Mouse (Mus musculus) CH12.LX (cell line): Measurements from ENCODE around the gene Os9. TPM values are rescaled to one million over a fixed set of nuclear protein-coding genes. Genes with fewer than 3 reads are reported as not detected.

ENCODE experiments used
- DNase-seq: peaks from one replicate; pipeline ENCODE4 v3.0.0-alpha.2; 2013; ENCODE audit errors: extremely low read depth
- H3K27ac ChIP-seq: 2 replicates; pipeline ENCODE4 v1.5.1; 2012; ENCODE audit warnings: low read depth, mild to moderate bottlenecking, control low read depth, moderate library complexity; ENCODE audit not compliant: insufficient read depth
- H3K27me3 ChIP-seq: replicated peaks from 2 replicates; pipeline ENCODE3; 2012; ENCODE audit warnings: inconsistent platforms
- H3K36me3 ChIP-seq, 2 experiments: replicated peaks in 1 of 2; 2 replicates each; pipeline versions ENCODE3 to v1.6.1; 2012; ENCODE audit warnings: inconsistent platforms in 1 of 2, low read length in 1 of 2, mild to moderate bottlenecking in 1 of 2, mixed read lengths in 1 of 2, moderate library complexity in 1 of 2; ENCODE audit not compliant: control insufficient read depth in 1 of 2, insufficient read depth in 1 of 2
- H3K4me1 ChIP-seq, 2 experiments: 2 replicates each; pipeline ENCODE4 v1.6.1; 2012; ENCODE audit warnings: inconsistent platforms in 1 of 2, moderate library complexity in 1 of 2; ENCODE audit not compliant: insufficient read depth in 2 of 2, control insufficient read depth in 1 of 2
- H3K4me2 ChIP-seq: 2 replicates; pipeline ENCODE4 v1.6.1; 2012; ENCODE audit warnings: low read depth, mild to moderate bottlenecking, control low read depth; ENCODE audit not compliant: poor library complexity, insufficient read depth, severe bottlenecking
- H3K4me3 ChIP-seq, 3 experiments: fragments of 150-350 bp in 1 of 3; sonication (generic) in 1 of 3; replicated peaks in 1 of 3; 2 replicates each; pipeline versions ENCODE3 to v1.5.1; 2011 to 2012; ENCODE audit warnings: low read depth in 2 of 3, low read length in 2 of 3, mild to moderate bottlenecking in 2 of 3, moderate library complexity in 2 of 3, control low read depth in 1 of 3, improper control_type of control experiment in 1 of 3, inconsistent platforms in 1 of 3, mixed read lengths in 1 of 3; ENCODE audit not compliant: poor library complexity in 1 of 3
- H3K79me2 ChIP-seq: replicated peaks from 2 replicates; pipeline ENCODE4 v1.6.1; 2012; ENCODE audit warnings: mild to moderate bottlenecking, moderate library complexity; ENCODE audit not compliant: control insufficient read depth, poor library complexity, insufficient read depth, severe bottlenecking; ENCODE audit errors: extremely low read depth
- H3K9ac ChIP-seq: 2 replicates; pipeline ENCODE4 v1.6.1; 2012; ENCODE audit warnings: low read depth, mild to moderate bottlenecking, control low read depth, moderate library complexity; ENCODE audit not compliant: insufficient read depth
- H3K9me3 ChIP-seq: replicated peaks from 2 replicates; pipeline ENCODE3; 2012; ENCODE audit warnings: low read length, inconsistent platforms, mixed read lengths
- BHLHE40 ChIP-seq: IDR thresholded peaks from 2 replicates; pipeline ENCODE4 v1.6.1; 2011; ENCODE audit warnings: mild to moderate bottlenecking, low read depth, low read length, improper control_type of control experiment
- CTCF ChIP-seq, 2 experiments: IDR thresholded peaks in 1 of 2; conservative IDR thresholded peaks in 1 of 2; 2 replicates each; pipeline ENCODE4 v1.5.1; 2011 to 2012; ENCODE audit warnings: low read depth in 2 of 2, low read length in 2 of 2, improper control_type of control experiment in 1 of 2, inconsistent platforms in 1 of 2, mild to moderate bottlenecking in 1 of 2, moderate library complexity in 1 of 2
- ELF1 ChIP-seq: IDR thresholded peaks from 2 replicates; pipeline ENCODE4 v1.6.1; 2014; ENCODE audit warnings: low read depth, mild to moderate bottlenecking, inconsistent platforms, low read length, improper control_type of control experiment
- EP300 ChIP-seq: IDR thresholded peaks from 2 replicates; pipeline ENCODE4 v1.6.1; 2011; ENCODE audit warnings: low read length, improper control_type of control experiment
- ETS1 ChIP-seq: conservative IDR thresholded peaks from 2 replicates; pipeline ENCODE4 v1.6.1; 2012; ENCODE audit warnings: low read depth, mild to moderate bottlenecking, inconsistent platforms, low read length, improper control_type of control experiment, moderate library complexity
- HCFC1 ChIP-seq: IDR thresholded peaks from 2 replicates; pipeline ENCODE4 v1.6.1; 2012; ENCODE audit warnings: low read depth, mild to moderate bottlenecking, inconsistent platforms, low read length, improper control_type of control experiment
- IRF4 ChIP-seq: IDR thresholded peaks from 2 replicates; pipeline ENCODE4 v1.6.1; 2014; ENCODE audit warnings: low read depth, mild to moderate bottlenecking, inconsistent platforms, low read length, improper control_type of control experiment
- JUND ChIP-seq: conservative IDR thresholded peaks from 2 replicates; pipeline ENCODE4 v1.6.1; 2011; ENCODE audit warnings: low read depth, low read length, improper control_type of control experiment
- MAFK ChIP-seq: IDR thresholded peaks from 2 replicates; pipeline ENCODE4 v1.6.1; 2011; ENCODE audit warnings: low read length, improper control_type of control experiment; ENCODE audit not compliant: insufficient replicate concordance
- MAX ChIP-seq: IDR thresholded peaks from 2 replicates; pipeline ENCODE4 v1.6.1; 2011; ENCODE audit warnings: low read length, improper control_type of control experiment
- MAZ ChIP-seq: IDR thresholded peaks from 2 replicates; pipeline ENCODE4 v1.6.1; 2012; ENCODE audit warnings: low read depth, mild to moderate bottlenecking, inconsistent platforms, low read length, improper control_type of control experiment, moderate library complexity
- MEF2A ChIP-seq: IDR thresholded peaks from 2 replicates; pipeline ENCODE4 v1.6.1; 2014; ENCODE audit warnings: low read depth, mild to moderate bottlenecking, inconsistent platforms, low read length, improper control_type of control experiment, borderline replicate concordance
- MXI1 ChIP-seq: IDR thresholded peaks from 2 replicates; pipeline ENCODE4 v1.6.1; 2011; ENCODE audit warnings: mild to moderate bottlenecking, low read depth, low read length, improper control_type of control experiment
- NELFE ChIP-seq: IDR thresholded peaks from 2 replicates; pipeline ENCODE4 v1.6.1; 2011; ENCODE audit warnings: low read depth, low read length, improper control_type of control experiment
- NRF1 ChIP-seq: IDR thresholded peaks from 2 replicates; pipeline ENCODE4 v1.6.1; 2014; ENCODE audit warnings: low read depth, mild to moderate bottlenecking, inconsistent platforms, low read length, improper control_type of control experiment, moderate library complexity
- PAX5 ChIP-seq: IDR thresholded peaks from 2 replicates; pipeline ENCODE4 v1.6.1; 2012; ENCODE audit warnings: low read length, inconsistent platforms, mixed read lengths
- POLR2A ChIP-seq: IDR thresholded peaks from 2 replicates; pipeline ENCODE4 v1.6.1; 2011; ENCODE audit warnings: low read depth, mild to moderate bottlenecking, improper control_type of control experiment, low read length
- POLR2AphosphoS2 ChIP-seq: IDR thresholded peaks from 2 replicates; pipeline ENCODE4 v1.6.1; 2011; ENCODE audit warnings: low read depth, low read length, improper control_type of control experiment
- RAD21 ChIP-seq: IDR thresholded peaks from 2 replicates; pipeline ENCODE4 v1.6.1; 2011; ENCODE audit warnings: low read depth, mild to moderate bottlenecking, low read length, improper control_type of control experiment, moderate library complexity
- SMC3 ChIP-seq: IDR thresholded peaks from 2 replicates; pipeline ENCODE4 v1.6.1; 2011; ENCODE audit warnings: low read depth, low read length, improper control_type of control experiment
- TBP ChIP-seq: conservative IDR thresholded peaks from 2 replicates; pipeline ENCODE4 v1.6.1; 2011; ENCODE audit warnings: low read depth, low read length, improper control_type of control experiment
- TCF12 ChIP-seq: IDR thresholded peaks from 2 replicates; pipeline ENCODE4 v1.6.1; 2014; ENCODE audit warnings: low read depth, mild to moderate bottlenecking, inconsistent platforms, low read length, improper control_type of control experiment
- UBTF ChIP-seq: IDR thresholded peaks from 2 replicates; pipeline ENCODE4 v1.6.1; 2012; ENCODE audit warnings: low read depth, mild to moderate bottlenecking, inconsistent platforms, low read length, improper control_type of control experiment, moderate library complexity
- USF1 ChIP-seq: IDR thresholded peaks from 2 replicates; pipeline ENCODE4 v1.6.1; 2014; ENCODE audit warnings: low read depth, mild to moderate bottlenecking, inconsistent platforms, low read length, improper control_type of control experiment
- ZKSCAN1 ChIP-seq: IDR thresholded peaks from 2 replicates; pipeline ENCODE4 v1.6.1; 2012; ENCODE audit warnings: low read depth, inconsistent platforms, low read length, improper control_type of control experiment, borderline replicate concordance
- ZMIZ1 ChIP-seq: IDR thresholded peaks from 2 replicates; pipeline ENCODE4 v1.6.1; 2012; ENCODE audit warnings: low read depth, mild to moderate bottlenecking, inconsistent platforms, low read length, improper control_type of control experiment
- ZNF384 ChIP-seq: IDR thresholded peaks from 2 replicates; pipeline ENCODE4 v1.6.1; 2012; ENCODE audit warnings: low read depth, low read length, improper control_type of control experiment, inconsistent platforms
- dilution Hi-C: fragments of 300-500 bp; cut with MboI; formaldehyde crosslinking; loops from 2 replicates; pipeline ENCODE4 v1.14.3; 2020; ENCODE audit warnings: low sequenced_read_pairs; ENCODE audit not compliant: extremely low pct_unique_long_range_greater_than_20kb, extremely low pct_ligation_motif_present
- in situ Hi-C: fragments of 300-500 bp; cut with MboI; formaldehyde crosslinking; loops from 3 replicates; pipeline ENCODE4 v1.14.3; 2019; ENCODE audit warnings: low sequenced_read_pairs, low pct_ligation_motif_present, low pct_unique_long_range_greater_than_20kb, mixed read lengths
- polyA plus RNA-seq: library from polyadenylated mRNA; unstranded; fragments of >175 nt; gene quantifications from 2 replicates; pipeline ENCODE4 v1.2.1, GENCODE M21; 2012; ENCODE audit warnings: low read depth; ENCODE audit not compliant: insufficient read length
- total RNA-seq, 2 experiments: library from RNA; depleted of rRNA; stranded (reverse); fragments of 300-350 nt in 1 of 2; fragments of >200 nt in 1 of 2; gene quantifications; 2 replicates each; pipeline ENCODE4 v1.2.3; 2012 to 2014

Gene Os9
- total and polyA plus RNA-seq, 3 experiments: 42.8 to 82.7 (median 61.9) TPM

DNA sequence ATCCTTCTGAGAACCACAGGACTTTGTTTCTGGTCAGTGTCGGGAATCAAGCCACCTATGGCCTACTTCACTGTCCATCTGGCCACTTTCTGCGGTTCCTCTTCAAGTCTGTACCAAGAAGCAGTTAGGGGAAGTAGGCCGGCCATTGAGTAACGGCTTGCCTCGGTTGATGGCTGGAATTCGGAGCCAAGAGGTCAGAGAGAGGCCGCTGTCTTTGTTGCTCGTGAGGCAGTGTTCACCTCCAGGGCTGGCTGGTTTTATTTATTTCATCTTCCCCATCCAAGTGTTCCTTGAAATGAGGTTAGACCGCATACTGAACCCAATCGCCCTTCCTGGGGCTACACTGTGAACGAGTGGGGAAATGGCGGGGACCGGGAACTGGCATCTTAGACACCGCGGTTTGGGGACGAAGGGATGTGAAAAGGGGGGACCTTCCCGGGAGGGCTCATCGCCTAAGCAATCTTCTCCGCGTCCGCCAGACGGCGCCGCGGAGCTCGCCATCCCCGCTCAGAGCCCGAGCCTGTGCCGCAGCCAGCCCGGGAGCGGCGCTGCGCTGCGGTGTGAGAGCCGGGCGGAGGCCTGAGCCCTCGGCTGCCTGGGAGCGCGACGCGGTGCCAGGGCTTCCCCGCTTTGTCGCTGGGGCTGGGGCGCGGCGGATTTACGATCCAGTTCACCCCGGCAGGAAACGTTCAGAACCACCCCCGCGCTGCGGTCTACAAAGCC lies 43.9 kb upstream of the Os9 start, which contains the start of gene B4galnt1:
B4galnt1 (plus strand) TSS at position 595 of the 723 bp plus-strand sequence.
- peaks cover 10 to 15% of the 10 kb centered on the region in 2 experiments for H3K4me1 ChIP-seq
- H3K4me2 ChIP-seq: peak within 1 kb of the TSS; percentile 41
- peaks cover 0 to under 1% of the 10 kb centered on the region in 2 experiments for H3K36me3 ChIP-seq
- H3K9me3 ChIP-seq: peaks cover 23% of the 10 kb centered on the region
- H3K79me2 ChIP-seq: no peaks in the 10 kb centered on the region; the same call in 1 of the 2 replicates
- peaks cover 3% of the 10 kb centered on the region for H3K27me3 ChIP-seq
- DNase-seq: no peak
- peak within 1 kb of the TSS; percentile 69 for H3K9ac ChIP-seq
- peak; percentile 19 for TF ChIP-seq HCFC1
- TF ChIP-seq TBP: no peak
- peak; percentile 50; the same call in 1 of the 2 replicates for TF ChIP-seq MXI1
- TF ChIP-seq BHLHE40: 0 out of 2 replicates have a peak, but pooled peaks have one; percentile 12
- no peak for TF ChIP-seq EP300
- no peak for TF ChIP-seq PAX5
- TF ChIP-seq ZMIZ1: peak; percentile 51; the same call in 1 of the 2 replicates
- TF ChIP-seq RAD21: peak; percentile 19
- TF ChIP-seq NELFE: peak; percentile 59; the same call in 1 of the 2 replicates
- TF ChIP-seq JUND: no peak
- no peak for TF ChIP-seq ZNF384
- TF ChIP-seq POLR2A: peak; percentile 54; the same call in 1 of the 2 replicates
- TF ChIP-seq ZKSCAN1: no peak
- TF ChIP-seq NRF1: 0 out of 2 replicates have a peak, but pooled peaks have one; percentile 32
- TF ChIP-seq MAZ: peak; percentile 56; the same call in 1 of the 2 replicates
- no peak for TF ChIP-seq USF1
- no peak for TF ChIP-seq MAX
- no peak for TF ChIP-seq MAFK
- peak; percentile 12; the same call in 1 of the 2 replicates for TF ChIP-seq MEF2A
- TF ChIP-seq SMC3: peak; percentile 75
- peak; percentile 76; the same call in 1 of the 2 replicates for TF ChIP-seq IRF4
- TF ChIP-seq TCF12: peak; percentile 60; the same call in 1 of the 2 replicates
- no peak for TF ChIP-seq ETS1
- TF ChIP-seq CTCF (conservative IDR thresholded peaks at IDR 0.05 in 1 of 2, IDR thresholded peaks at IDR 0.05 in 1 of 2; ENCODE audit: low read depth in 2 of 2, low read length in 2 of 2): peak; percentile 19 to 96; a peak in 3 of 4 replicates
- peak; percentile 94 for TF ChIP-seq UBTF
- peak; percentile 20; the same call in 1 of the 2 replicates for TF ChIP-seq ELF1
- TF ChIP-seq POLR2AphosphoS2: no peak
- TF ChIP-seq, all 38 proteins: peak for 16
- dilution Hi-C loops (no loop called here), in situ Hi-C loops (loop anchor here (5.0 kb wide), 1 partner anchor 37 kb away; no protein-coding TSS in a partner anchor)
- Histone ChIP-seq H3K4me3 (peak within 1 kb of the TSS; percentile 33 to 77 (median 51)), H3K27ac (peak within 1 kb of the TSS; percentile 27)
